Mouse (Mus musculus): ENCODE data around the gene Galnt15. TPM values are rescaled to one million over a fixed set of nuclear protein-coding genes. Genes with fewer than 3 reads are reported as not detected.
A peak's percentile ranks its signal among the peaks of the same experiment; 100 is the strongest.

Gene Galnt15
- polyA plus RNA-seq, 1 experiment from 2014 or later, result 0.09 TPM

- 67% methylated on average over 6 of the region's 6 CpGs for WGBS
- no peaks in the 10 kb centered on the region for H3K36me3 ChIP-seq (ENCODE audit: control insufficient read depth, insufficient read depth, low read length)
- H3K4me3 ChIP-seq (ENCODE audit: low read depth, low read length), result no peak overlapping the region
- ATAC-seq (ENCODE audit: insufficient number of reproducible peaks, insufficient read depth, low FRiP score, low read depth), result no peak
- no peak overlapping the region for H3K4me2 ChIP-seq (replicated peaks; ENCODE audit: low read depth, low read length)
- no peak overlapping the region for H3K9ac ChIP-seq (replicated peaks; ENCODE audit: low read depth, low read length)
- 0 out of 2 replicates have a peak, but pooled peaks cover 4% of the 10 kb centered on the region for H3K9me3 ChIP-seq (ENCODE audit: control insufficient read depth, low read depth, low read length)
- no peaks in the 10 kb centered on the region for H3K4me1 ChIP-seq (ENCODE audit: control insufficient read depth, insufficient read depth, low read length)
- no peak overlapping the region for H3K27ac ChIP-seq (ENCODE audit: low read length)
- H3K27me3 ChIP-seq (ENCODE audit: control insufficient read depth, insufficient read depth, low read length), result no peaks in the 10 kb centered on the region
Measured at GRCm38 (mm10) chr14:32011547-32012304, 17.1 kb upstream of the Galnt15 start.

DNA sequence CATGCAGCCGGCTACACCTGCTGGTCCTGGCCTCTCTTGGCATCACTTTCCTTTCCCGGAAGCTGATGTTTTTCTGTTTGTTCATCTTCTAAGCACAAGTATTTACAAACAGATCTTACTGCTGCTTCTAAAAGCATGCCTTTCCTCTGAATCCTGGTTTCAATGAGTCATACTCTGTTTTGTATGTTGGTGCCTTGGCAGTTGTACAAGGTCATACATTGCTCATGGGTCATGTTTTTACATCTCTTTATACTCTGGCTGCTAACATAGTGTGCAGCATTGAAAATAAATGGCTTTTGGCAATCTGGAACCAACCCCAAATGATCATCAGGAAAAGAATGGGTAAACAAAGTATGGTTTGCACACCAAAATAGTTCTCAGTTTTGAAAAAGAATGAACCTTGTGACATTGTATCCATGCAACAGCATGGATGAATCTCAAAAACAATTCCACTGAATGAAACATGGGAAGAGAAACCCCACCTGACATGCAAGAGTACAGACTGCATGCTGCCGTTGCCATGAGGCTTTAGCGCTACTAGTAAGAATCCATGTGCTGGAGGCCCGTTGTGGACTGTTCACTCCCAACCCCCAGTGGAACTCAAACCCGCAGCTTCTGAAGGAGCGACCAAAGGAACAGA, 13.5 kb upstream of the Galnt15 start:
- no peak overlapping the region for H3K4me2 ChIP-seq (replicated peaks; ENCODE audit: low read depth, low read length)
- peak overlapping the region; percentile 22; the same call in 1 of the 2 replicates for H3K27ac ChIP-seq (ENCODE audit: low read length)
- no peaks in the 10 kb centered on the region for H3K9me3 ChIP-seq (ENCODE audit: control insufficient read depth, low read depth, low read length)
- no peak overlapping the region for H3K9ac ChIP-seq (replicated peaks; ENCODE audit: low read depth, low read length)
- 81% methylated on average over 7 of the region's 7 CpGs for WGBS
- no peaks in the 10 kb centered on the region for H3K4me1 ChIP-seq (ENCODE audit: control insufficient read depth, insufficient read depth, low read length)
- H3K36me3 ChIP-seq (ENCODE audit: control insufficient read depth, insufficient read depth, low read length), result no peaks in the 10 kb centered on the region
- H3K4me3 ChIP-seq (ENCODE audit: low read depth, low read length), result no peak overlapping the region
- ATAC-seq (ENCODE audit: insufficient number of reproducible peaks, insufficient read depth, low FRiP score, low read depth), result no peak
- no peaks in the 10 kb centered on the region for H3K27me3 ChIP-seq (ENCODE audit: control insufficient read depth, insufficient read depth, low read length)

- Histone ChIP-seq H3K27ac (ENCODE audit: low read length) (no peak overlapping the region), H3K4me1 (ENCODE audit: control insufficient read depth, insufficient read depth, low read length) (no peaks in the 10 kb centered on the region), H3K4me2 (replicated peaks; ENCODE audit: low read depth, low read length) (no peak overlapping the region), H3K27me3 (ENCODE audit: control insufficient read depth, insufficient read depth, low read length) (no peaks in the 10 kb centered on the region), H3K4me3 (ENCODE audit: low read depth, low read length) (no peak overlapping the region), H3K36me3 (ENCODE audit: control insufficient read depth, insufficient read depth, low read length) (no peaks in the 10 kb centered on the region), H3K9me3 (ENCODE audit: control insufficient read depth, low read depth, low read length) (no peaks in the 10 kb centered on the region), H3K9ac (replicated peaks; ENCODE audit: low read depth, low read length) (no peak overlapping the region)
- WGBS, result 82% methylated on average over 3 of the region's 3 CpGs
- ATAC-seq (ENCODE audit: insufficient number of reproducible peaks, insufficient read depth, low FRiP score, low read depth), result no peak
Measured at GRCm38 (mm10) chr14:32016466-32016865, 12.3 kb upstream of the Galnt15 start.

DNA sequence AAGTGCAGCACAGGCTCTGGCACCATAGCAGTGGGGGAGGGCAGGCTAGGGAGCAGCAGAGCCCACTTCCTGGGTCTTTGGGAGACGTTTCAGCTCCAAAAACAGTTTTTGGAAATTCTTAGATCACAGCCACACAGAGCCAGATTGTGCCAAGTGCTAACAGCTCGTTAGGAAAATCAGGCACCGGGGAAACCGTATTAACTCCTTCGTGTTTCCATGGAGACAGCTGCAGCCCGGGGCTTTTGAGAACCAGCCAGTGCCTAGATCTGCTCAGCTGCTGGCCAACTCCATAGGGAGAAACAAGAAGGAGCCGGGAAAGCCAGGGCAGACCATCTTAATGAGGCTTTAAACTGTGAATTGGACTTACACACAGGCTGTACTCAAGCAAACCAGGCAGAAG, 11.9 kb upstream of the Galnt15 start:
- Histone ChIP-seq H3K9me3 (ENCODE audit: control insufficient read depth, low read depth, low read length) (no peaks in the 10 kb centered on the region), H3K27ac (ENCODE audit: low read length) (no peak overlapping the region), H3K27me3 (ENCODE audit: control insufficient read depth, insufficient read depth, low read length) (no peaks in the 10 kb centered on the region), H3K9ac (replicated peaks; ENCODE audit: low read depth, low read length) (no peak overlapping the region), H3K36me3 (ENCODE audit: control insufficient read depth, insufficient read depth, low read length) (no peaks in the 10 kb centered on the region), H3K4me2 (replicated peaks; ENCODE audit: low read depth, low read length) (no peak overlapping the region), H3K4me1 (ENCODE audit: control insufficient read depth, insufficient read depth, low read length) (no peaks in the 10 kb centered on the region), H3K4me3 (ENCODE audit: low read depth, low read length) (no peak overlapping the region)
- no peak for ATAC-seq (ENCODE audit: insufficient number of reproducible peaks, insufficient read depth, low FRiP score, low read depth)
- 28% methylated on average over 7 of the region's 7 CpGs for WGBS

DNA sequence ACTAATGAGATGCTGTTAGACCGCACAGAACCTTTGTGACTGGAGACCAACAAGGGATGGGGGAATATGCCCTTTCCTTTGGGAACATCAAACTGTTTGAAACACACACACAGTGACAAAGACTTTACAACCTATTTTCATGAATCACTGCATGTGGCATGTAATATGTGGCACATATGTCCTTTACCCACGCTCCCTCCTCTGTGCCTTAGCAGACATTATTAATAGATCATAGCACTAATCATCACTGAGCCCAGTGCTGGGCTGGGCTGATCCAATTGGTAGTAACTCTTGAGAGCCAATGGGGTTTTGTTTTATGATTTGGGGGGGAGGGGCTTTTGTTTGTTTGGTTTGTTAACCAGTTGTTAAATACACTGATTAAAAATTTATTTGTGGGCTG, 11.3 kb upstream of the Galnt15 start:
- WGBS, result 88% methylated on average over 2 of the region's 2 CpGs
- Histone ChIP-seq H3K27me3 (ENCODE audit: control insufficient read depth, insufficient read depth, low read length) (no peaks in the 10 kb centered on the region), H3K9ac (replicated peaks; ENCODE audit: low read depth, low read length) (no peak overlapping the region), H3K4me1 (ENCODE audit: control insufficient read depth, insufficient read depth, low read length) (no peaks in the 10 kb centered on the region), H3K27ac (ENCODE audit: low read length) (no peak overlapping the region), H3K4me3 (ENCODE audit: low read depth, low read length) (no peak overlapping the region), H3K4me2 (replicated peaks; ENCODE audit: low read depth, low read length) (no peak overlapping the region), H3K36me3 (ENCODE audit: control insufficient read depth, insufficient read depth, low read length) (no peaks in the 10 kb centered on the region), H3K9me3 (ENCODE audit: control insufficient read depth, low read depth, low read length) (no peaks in the 10 kb centered on the region)
- no peak for ATAC-seq (ENCODE audit: insufficient number of reproducible peaks, insufficient read depth, low FRiP score, low read depth)

GRCm38 (mm10) chr14:32019091-32019490, 9.7 kb upstream of the Galnt15 start:
- Histone ChIP-seq H3K4me3 (ENCODE audit: low read depth, low read length) (no peak overlapping the region), H3K36me3 (ENCODE audit: control insufficient read depth, insufficient read depth, low read length) (no peaks in the 10 kb centered on the region), H3K9ac (replicated peaks; ENCODE audit: low read depth, low read length) (no peak overlapping the region), H3K4me1 (ENCODE audit: control insufficient read depth, insufficient read depth, low read length) (0 out of 2 replicates have a peak, but pooled peaks cover 3% of the 10 kb centered on the region), H3K9me3 (ENCODE audit: control insufficient read depth, low read depth, low read length) (no peaks in the 10 kb centered on the region), H3K4me2 (replicated peaks; ENCODE audit: low read depth, low read length) (no peak overlapping the region), H3K27me3 (ENCODE audit: control insufficient read depth, insufficient read depth, low read length) (no peaks in the 10 kb centered on the region), H3K27ac (ENCODE audit: low read length) (no peak overlapping the region)
- ATAC-seq (ENCODE audit: insufficient number of reproducible peaks, insufficient read depth, low FRiP score, low read depth), result no peak
- WGBS, result 80% methylated on average over 8 of the region's 8 CpGs

DNA sequence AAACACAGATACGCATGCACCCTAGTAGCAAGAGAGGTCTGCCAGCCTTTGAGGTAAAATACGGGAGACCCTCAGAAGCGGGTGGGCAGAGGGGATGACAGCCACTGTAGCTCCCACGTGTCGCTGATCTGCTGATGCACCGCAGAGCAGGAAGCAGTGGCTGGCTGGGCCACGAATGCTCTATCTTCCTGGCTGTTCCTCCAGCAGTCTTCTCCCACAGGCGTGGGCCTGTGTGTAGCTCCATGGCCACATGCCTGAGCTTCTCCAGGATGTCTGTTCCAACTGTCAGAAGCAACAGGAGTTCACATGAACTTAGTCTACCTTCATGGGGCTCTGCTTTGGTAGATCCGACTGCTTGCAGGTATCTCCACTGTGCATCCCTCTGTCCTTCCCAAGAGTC, 6.8 kb upstream of the Galnt15 start:
- ATAC-seq (ENCODE audit: insufficient number of reproducible peaks, insufficient read depth, low FRiP score, low read depth), result no peak
- H3K36me3 ChIP-seq (ENCODE audit: control insufficient read depth, insufficient read depth, low read length), result no peaks in the 10 kb centered on the region
- H3K9ac ChIP-seq (replicated peaks; ENCODE audit: low read depth, low read length), result no peak overlapping the region
- no peak overlapping the region for H3K4me2 ChIP-seq (replicated peaks; ENCODE audit: low read depth, low read length)
- no peak overlapping the region for H3K27ac ChIP-seq (ENCODE audit: low read length)
- WGBS, result 60% methylated on average over 9 of the region's 9 CpGs
- 0 out of 2 replicates have a peak, but pooled peaks cover 3% of the 10 kb centered on the region for H3K4me1 ChIP-seq (ENCODE audit: control insufficient read depth, insufficient read depth, low read length)
- H3K4me3 ChIP-seq (ENCODE audit: low read depth, low read length), result no peak overlapping the region
- H3K9me3 ChIP-seq (ENCODE audit: control insufficient read depth, low read depth, low read length), result no peaks in the 10 kb centered on the region
- no peaks in the 10 kb centered on the region for H3K27me3 ChIP-seq (ENCODE audit: control insufficient read depth, insufficient read depth, low read length)

- ATAC-seq (ENCODE audit: insufficient number of reproducible peaks, insufficient read depth, low FRiP score, low read depth), result no peak
- Histone ChIP-seq H3K9ac (replicated peaks; ENCODE audit: low read depth, low read length) (no peak overlapping the region), H3K4me1 (ENCODE audit: control insufficient read depth, insufficient read depth, low read length) (0 out of 2 replicates have a peak, but pooled peaks cover 3% of the 10 kb centered on the region), H3K4me3 (ENCODE audit: low read depth, low read length) (no peak overlapping the region), H3K27me3 (ENCODE audit: control insufficient read depth, insufficient read depth, low read length) (no peaks in the 10 kb centered on the region), H3K4me2 (replicated peaks; ENCODE audit: low read depth, low read length) (no peak overlapping the region), H3K27ac (ENCODE audit: low read length) (no peak overlapping the region), H3K9me3 (ENCODE audit: control insufficient read depth, low read depth, low read length) (no peaks in the 10 kb centered on the region), H3K36me3 (ENCODE audit: control insufficient read depth, insufficient read depth, low read length) (no peaks in the 10 kb centered on the region)
Measured at GRCm38 (mm10) chr14:32022450-32022849, 6.3 kb upstream of the Galnt15 start.
